Mouse (Mus musculus): ENCODE measurements around the gene Rnd2.
A peak's percentile ranks its signal among the peaks of the same experiment; 100 is the strongest.
"Not testable (repeated sequence)": the region's sequence is repeated elsewhere in the genome, so short reads cannot be mapped to it uniquely, and the experiment has no call there.

Rnd2 gene

DNA sequence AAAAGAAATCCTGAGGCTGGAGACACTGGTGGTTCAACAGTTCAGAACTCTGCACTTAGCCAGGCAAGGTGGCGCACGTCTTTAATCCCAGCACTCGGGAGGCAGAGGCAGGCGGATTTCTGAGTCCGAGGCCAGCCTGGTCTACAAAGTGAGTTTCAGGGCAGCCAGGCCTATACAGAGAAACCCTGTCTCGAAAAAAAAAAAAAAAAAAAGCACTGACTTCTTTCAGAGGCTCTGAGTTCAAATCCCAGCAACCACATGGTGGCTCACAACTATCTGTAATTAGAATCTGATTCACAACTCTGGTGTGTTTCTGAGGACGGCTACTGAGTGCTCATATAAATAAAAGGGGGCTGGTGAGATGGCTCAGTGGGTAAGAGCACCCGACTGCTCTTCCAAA, 17.9 kb upstream of the Rnd2 start:
- not testable (repeated sequence) for DNase-seq (ENCODE audit: low spot score)

DNA sequence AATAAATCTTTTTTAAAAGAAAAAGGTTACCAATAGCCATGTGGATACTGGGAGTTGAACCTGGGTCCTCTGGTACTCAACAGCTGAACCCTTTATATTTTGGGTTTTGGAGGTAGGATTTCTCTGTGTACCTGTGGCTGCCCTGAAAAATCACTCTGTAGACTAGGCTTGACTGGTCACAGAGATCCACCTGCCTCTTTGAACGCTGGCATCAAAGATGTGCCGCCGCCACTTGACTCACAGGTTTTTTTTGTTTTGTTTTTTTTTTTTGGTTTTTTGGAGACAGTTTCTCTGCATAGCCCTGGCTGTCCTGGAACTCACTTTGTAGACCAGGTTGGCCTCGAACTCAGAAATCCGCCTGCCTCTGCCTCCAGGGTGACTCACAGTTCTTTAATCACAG, 17.0 kb upstream of the Rnd2 start:
- DNase-seq (ENCODE audit: low spot score), result no peak

GRCm38 (mm10) chr11:101448274-101448746, 16.5 kb upstream of the Rnd2 start, which contains the start of gene Ifi35:
Gene Ifi35, plus strand, starts transcription at chr11:101448407.
- DNase-seq (ENCODE audit: low spot score), result peak; percentile 62

- DNase-seq (ENCODE audit: low spot score), result no peak
These were observed 15.9 kb upstream of the Rnd2 start for GRCm38 (mm10) chr11:101448899-101449298.

DNA sequence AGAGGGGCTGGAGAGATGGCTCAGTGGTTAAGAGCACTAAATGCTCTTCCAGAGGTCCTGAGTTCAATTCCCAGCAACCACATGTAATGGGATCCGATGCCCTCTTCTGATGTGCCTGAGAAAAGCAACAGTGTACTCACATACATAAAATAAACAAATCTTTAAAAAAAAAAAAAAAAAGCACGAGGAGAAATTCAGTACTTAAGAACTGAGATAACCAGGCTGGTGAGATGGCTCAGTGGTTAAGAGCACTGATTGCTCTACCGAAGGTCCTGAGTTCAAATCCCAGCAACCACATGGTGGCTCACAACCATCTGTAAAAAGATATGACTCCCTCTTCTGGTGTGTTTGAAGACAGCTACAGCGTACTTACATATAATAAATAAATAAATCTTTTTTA, 15.2 kb upstream of the Rnd2 start:
- not testable (repeated sequence) for DNase-seq (ENCODE audit: low spot score)

- no peak for DNase-seq (ENCODE audit: low spot score)
These were observed 14.4 kb upstream of the Rnd2 start for GRCm38 (mm10) chr11:101450394-101450793.

DNA sequence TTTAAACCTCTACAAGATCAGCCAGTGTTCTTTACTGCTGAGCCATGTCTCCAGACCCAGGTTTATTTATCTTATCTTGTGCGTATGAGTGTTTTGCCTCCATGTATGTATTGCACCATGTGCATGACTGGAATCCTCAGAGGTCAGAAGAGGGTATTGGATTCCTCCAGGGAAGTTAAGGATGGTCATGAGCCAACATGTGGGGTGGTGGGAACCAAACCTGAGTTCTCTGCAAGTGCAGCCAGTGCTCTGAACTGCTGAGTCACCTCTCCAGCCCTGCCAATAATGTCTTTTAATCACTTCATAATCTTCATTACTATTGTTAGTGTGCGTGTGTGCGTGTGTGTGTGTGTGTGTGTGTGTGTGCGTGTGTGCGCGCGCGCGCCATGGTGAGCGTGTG, 13.3 kb upstream of the Rnd2 start:
- DNase-seq (ENCODE audit: low spot score), result no peak

GRCm38 (mm10) chr11:101452093-101452774, 12.6 kb upstream of the Rnd2 start:
- DNase-seq (ENCODE audit: low spot score), result no peak

DNA sequence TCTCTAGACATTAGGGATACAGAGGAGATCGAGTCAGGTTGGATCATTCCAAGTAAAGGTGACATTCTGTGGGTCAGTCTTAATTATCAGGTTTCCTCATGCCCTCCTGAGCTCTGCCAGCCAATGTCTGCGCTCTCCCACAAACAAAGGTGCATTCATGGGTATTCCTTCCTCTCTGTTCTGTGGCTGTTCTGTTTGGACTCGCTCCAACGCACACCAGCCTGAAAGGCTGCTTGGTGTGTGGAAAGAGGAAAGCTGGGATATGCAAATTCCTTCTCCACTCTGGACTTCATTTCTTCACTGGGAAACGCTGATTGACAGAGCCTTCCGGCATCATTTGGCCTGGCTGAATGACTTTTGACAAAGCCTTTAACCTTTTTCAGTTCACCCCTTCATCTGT, 10.1 kb upstream of the Rnd2 start:
- no peak for DNase-seq (ENCODE audit: low spot score)

DNA sequence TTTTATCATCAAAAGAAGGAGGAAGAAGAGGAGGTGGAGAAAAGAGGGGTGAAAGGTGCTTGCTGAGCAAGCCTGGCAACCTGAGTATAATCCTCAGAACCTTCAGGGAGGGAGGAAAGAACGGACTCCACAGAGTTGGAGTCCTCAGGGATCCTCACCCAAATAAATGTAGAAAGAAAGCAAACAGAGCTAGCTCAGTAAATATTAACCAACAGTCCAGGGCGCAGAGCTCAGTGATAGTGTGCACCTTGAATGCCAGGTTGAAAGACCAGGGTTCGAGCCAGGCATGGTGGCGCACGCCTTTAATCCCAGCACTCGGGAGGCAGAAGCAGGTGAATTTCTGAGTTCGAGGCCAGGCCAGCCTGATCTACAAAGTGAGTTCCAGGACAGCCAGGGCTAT, 9.2 kb upstream of the Rnd2 start:
- no peak for DNase-seq (ENCODE audit: low spot score)

DNA sequence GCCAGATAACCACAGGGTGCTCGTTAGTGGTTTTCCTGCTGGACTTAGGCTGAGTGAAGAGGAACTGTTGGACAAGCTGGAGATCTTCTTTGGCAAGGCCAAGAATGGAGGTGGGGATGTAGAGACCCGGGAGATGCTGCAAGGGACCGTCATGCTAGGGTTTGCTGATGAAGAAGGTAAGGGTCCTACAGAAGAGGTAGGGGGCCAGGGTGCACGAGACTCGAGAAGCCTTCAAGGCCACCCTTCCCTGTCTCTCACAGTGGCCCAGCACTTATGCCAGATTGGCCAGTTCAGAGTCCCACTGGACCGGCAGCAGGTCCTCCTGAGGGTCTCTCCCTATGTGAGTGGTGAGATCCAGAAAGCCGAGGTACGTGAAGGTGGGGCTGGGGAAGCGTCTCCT, 7.2 kb upstream of the Rnd2 start:
- DNase-seq (ENCODE audit: low spot score), result no peak

GRCm38 (mm10) chr11:101458217-101458616, 6.6 kb upstream of the Rnd2 start:
- DNase-seq (ENCODE audit: low spot score), result no peak

GRCm38 (mm10) chr11:101459716-101460115, 5.1 kb upstream of the Rnd2 start:
- DNase-seq (ENCODE audit: low spot score), result no peak

- no peak for DNase-seq (ENCODE audit: low spot score)
These were observed 4.5 kb upstream of the Rnd2 start for GRCm38 (mm10) chr11:101460321-101460720.

- peak; percentile 6 for DNase-seq (ENCODE audit: low spot score)
These were observed 2.7 kb upstream of the Rnd2 start for GRCm38 (mm10) chr11:101462141-101462540.

- peak; percentile 3 for DNase-seq (ENCODE audit: low spot score)
These were observed 2.0 kb upstream of the Rnd2 start for GRCm38 (mm10) chr11:101462583-101463440.

DNA sequence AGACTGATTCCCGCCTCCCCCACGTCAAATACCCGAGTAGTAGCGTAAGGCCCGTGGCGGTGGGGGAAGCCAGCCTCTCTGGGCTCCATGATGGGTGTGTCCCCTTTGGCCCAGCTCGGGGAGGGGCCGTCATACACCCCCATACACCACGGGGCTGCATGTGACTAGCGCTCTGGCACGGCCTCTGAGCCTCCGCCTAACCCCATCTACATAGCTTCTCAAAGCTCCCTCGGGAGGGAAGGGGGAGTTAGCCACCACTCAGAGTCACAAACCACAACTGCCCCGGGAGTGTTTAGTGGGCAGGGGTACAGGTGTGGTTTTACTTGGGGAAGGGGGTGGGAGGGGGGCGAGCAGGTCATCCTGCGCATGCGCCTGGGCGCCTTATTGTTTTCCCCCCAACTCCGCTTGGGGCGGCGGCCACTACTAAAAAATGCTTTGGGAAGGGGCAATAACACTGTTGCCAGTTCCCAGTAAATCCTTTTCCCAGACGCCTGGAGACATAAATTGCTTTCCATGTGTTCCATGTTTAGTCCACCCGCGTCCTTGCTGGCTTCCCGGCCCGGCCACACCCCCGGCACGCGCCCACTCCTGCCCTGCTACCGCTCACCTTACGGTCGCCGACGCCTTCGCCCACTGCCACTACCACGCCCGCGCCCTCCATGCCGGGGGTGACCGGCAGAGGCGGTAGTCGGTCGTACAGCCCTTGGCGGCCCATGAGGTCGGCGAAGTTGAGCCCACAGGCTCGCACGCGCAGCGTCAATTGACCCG, 486 bp downstream of the Rnd2 start:
- peak; percentile 75 for DNase-seq (ENCODE audit: low spot score)

- peak; percentile 80 for DNase-seq (ENCODE audit: low spot score)
These were observed 1.2 kb downstream of the Rnd2 start, which contains the start of gene Vat1 for GRCm38 (mm10) chr11:101465869-101466551. Gene Vat1, minus strand, starts transcription at chr11:101466230.

DNA sequence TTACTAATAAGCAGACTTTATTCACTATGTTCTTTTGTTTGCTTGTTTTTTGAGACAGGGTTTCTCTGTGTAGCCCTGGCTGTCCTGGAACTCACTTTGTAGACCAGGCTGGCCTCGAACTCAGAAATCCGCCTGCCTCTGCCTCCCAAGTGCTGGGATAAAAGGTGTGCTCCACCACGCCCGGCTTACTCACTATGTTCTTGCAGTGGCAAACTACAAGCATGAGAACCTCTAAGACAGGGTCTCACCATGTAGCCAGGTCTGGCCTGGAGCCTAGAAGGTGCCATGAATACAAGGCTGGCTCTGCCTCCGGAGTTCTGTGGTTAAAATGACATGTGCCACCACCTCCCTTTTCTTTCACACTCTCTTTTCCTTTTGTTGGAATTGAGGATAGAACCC, 1.8 kb downstream of the Rnd2 start:
- not testable (repeated sequence) for DNase-seq (ENCODE audit: low spot score)

GRCm38 (mm10) chr11:101467477-101468262, 2.9 kb downstream of the Rnd2 start:
- peak; percentile 79 for DNase-seq (ENCODE audit: low spot score)

DNA sequence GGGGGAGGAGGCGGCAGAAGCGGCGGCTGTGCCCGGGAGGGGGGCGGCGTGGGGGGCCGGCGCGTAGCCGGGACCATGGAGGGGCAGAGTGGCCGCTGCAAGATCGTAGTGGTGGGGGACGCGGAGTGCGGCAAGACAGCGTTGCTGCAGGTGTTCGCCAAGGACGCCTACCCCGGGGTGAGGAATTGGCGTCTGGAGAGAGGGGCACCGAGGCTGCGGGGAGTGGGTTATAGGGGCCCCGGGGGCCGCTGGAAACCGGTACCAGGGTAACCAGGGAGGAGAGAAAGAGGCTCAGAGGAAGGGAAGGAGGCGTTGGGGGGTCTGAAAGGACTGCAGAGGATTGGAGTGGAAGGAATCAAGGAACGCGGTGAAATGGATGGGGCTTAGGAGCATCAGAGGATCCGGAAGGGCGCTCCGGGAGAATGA, 3.5 kb downstream of the Rnd2 start:
- DNase-seq (ENCODE audit: low spot score), result no peak

Data from testis, postnatal 14 days (tissue).